Mouse (Mus musculus) heart, embryonic 11.5 days (tissue): ENCODE data around the gene Ap1m2. TPM values are rescaled to one million over a fixed set of nuclear protein-coding genes. Genes with fewer than 3 reads are reported as not detected.
"Not testable (repeated sequence)": the region's sequence is repeated elsewhere in the genome, so short reads cannot be mapped to it uniquely, and the experiment has no call there.

ENCODE experiments used
- ATAC-seq: fragments of 200-750 bp; cut with Nextera tagmentation; replicated peaks from 2 replicates; pipeline ENCODE4 v1.8.0; 2017; ENCODE audit warnings: moderate library complexity; ENCODE audit not compliant: insufficient number of reproducible peaks, low FRiP score, low TSS enrichment
- H3K27ac ChIP-seq: fragments of 300-500 bp; sonication (generic); 2 replicates; pipeline ENCODE4 v1.5.1; 2014; ENCODE audit warnings: mild to moderate bottlenecking, low read depth, low read length
- H3K27me3 ChIP-seq: fragments of 300-500 bp; sonication (generic); 2 replicates; pipeline ENCODE4 v1.6.1; 2014; ENCODE audit warnings: mild to moderate bottlenecking, low read length, mixed read lengths; ENCODE audit not compliant: control insufficient read depth, insufficient read depth
- H3K36me3 ChIP-seq: fragments of 300-500 bp; sonication (generic); 2 replicates; pipeline ENCODE4 v1.6.1; 2014; ENCODE audit warnings: mild to moderate bottlenecking, low read length, moderate library complexity, mixed read lengths; ENCODE audit not compliant: control insufficient read depth, insufficient read depth
- H3K4me1 ChIP-seq: fragments of 300-500 bp; sonication (generic); 2 replicates; pipeline ENCODE4 v1.6.1; 2014; ENCODE audit warnings: low read length; ENCODE audit not compliant: control insufficient read depth, insufficient read depth
- H3K4me2 ChIP-seq: fragments of 300-500 bp; sonication (generic); 2 replicates; pipeline ENCODE4 v1.6.1; 2014; ENCODE audit warnings: mild to moderate bottlenecking, moderate library complexity
- H3K4me3 ChIP-seq: fragments of 300-500 bp; sonication (generic); 2 replicates; pipeline ENCODE4 v1.5.1; 2014; ENCODE audit warnings: low read depth, low read length
- H3K9ac ChIP-seq: fragments of 300-500 bp; sonication (generic); 2 replicates; pipeline ENCODE4 v1.6.1; 2014; ENCODE audit warnings: mild to moderate bottlenecking, low read depth, low read length, moderate library complexity
- H3K9me3 ChIP-seq: fragments of 300-500 bp; sonication (generic); replicated peaks from 2 replicates; pipeline ENCODE4 v1.6.1; 2016; ENCODE audit warnings: low read length; ENCODE audit not compliant: control insufficient read depth
- WGBS: fragments of 180-500 bp; shearing (Covaris S2); extraction: QIAGEN DNeasy Blood & Tissue Kit; methylation state at CpG from one replicate; pipeline ENCODE4 v1.1.7; 2014; ENCODE audit not compliant: insufficient replicate concordance; 5-methylcytosine and 5-hydroxymethylcytosine counted together
- polyA plus RNA-seq: library from polyadenylated mRNA; unstranded; fragments of >200 nt; fragmentation: Nextera tagmentation; extraction: Ambion mirVana; gene quantifications from 2 replicates; pipeline ENCODE4 v1.2.1, GENCODE M21; 2014

The Ap1m2 gene
- polyA plus RNA-seq, 1 experiment from 2014 or later, result 1.1 TPM

- Histone ChIP-seq H3K4me2 (no peak overlapping the region), H3K9ac (no peak overlapping the region), H3K9me3 (no peaks in the 10 kb centered on the region), H3K27ac (0 out of 2 replicates have a peak overlapping the region, but pooled peaks have one; percentile 30), H3K36me3 (no peaks in the 10 kb centered on the region), H3K4me3 (no peak overlapping the region), H3K27me3 (no peaks in the 10 kb centered on the region), H3K4me1 (peaks cover 37% of the 10 kb centered on the region)
- ATAC-seq, result no peak
- WGBS, result 78% methylated on average over 12 of the region's 12 CpGs
These were observed 19.4 kb upstream of the Ap1m2 start for GRCm38 (mm10) chr9:21331365-21332140.

- peak overlapping the region; percentile 67 for H3K27ac ChIP-seq
- ATAC-seq, result no peak
- no peaks in the 10 kb centered on the region for H3K36me3 ChIP-seq
- no peak overlapping the region for H3K4me3 ChIP-seq
- no peaks in the 10 kb centered on the region for H3K9me3 ChIP-seq
- H3K9ac ChIP-seq, result peak overlapping the region; percentile 24; the same call in 1 of the 2 replicates
- WGBS, result 89% methylated on average over 10 of the region's 10 CpGs
- H3K27me3 ChIP-seq, result no peaks in the 10 kb centered on the region
- peaks cover 30% of the 10 kb centered on the region for H3K4me1 ChIP-seq
- no peak overlapping the region for H3K4me2 ChIP-seq
These were observed 17.7 kb upstream of the Ap1m2 start for GRCm38 (mm10) chr9:21329699-21330289.

- no peaks in the 10 kb centered on the region for H3K36me3 ChIP-seq
- H3K27me3 ChIP-seq, result no peaks in the 10 kb centered on the region
- WGBS, result 24% methylated on average over 3 of the region's 5 CpGs
- H3K27ac ChIP-seq, result no peak overlapping the region
- no peak overlapping the region for H3K4me2 ChIP-seq
- H3K4me1 ChIP-seq, result peaks cover 30% of the 10 kb centered on the region
- no peak overlapping the region for H3K4me3 ChIP-seq
- no peak for ATAC-seq
- no peak overlapping the region for H3K9ac ChIP-seq
- no peaks in the 10 kb centered on the region for H3K9me3 ChIP-seq
These were observed 16.9 kb upstream of the Ap1m2 start for GRCm38 (mm10) chr9:21329041-21329440.

GRCm38 (mm10) chr9:21328041-21328440, 15.9 kb upstream of the Ap1m2 start:
- 77% methylated on average over 3 of the region's 3 CpGs for WGBS

GRCm38 (mm10) chr9:21327569-21327968, 15.4 kb upstream of the Ap1m2 start:
- no peak overlapping the region for H3K4me2 ChIP-seq
- H3K27me3 ChIP-seq, result no peaks in the 10 kb centered on the region
- no peaks in the 10 kb centered on the region for H3K9me3 ChIP-seq
- H3K4me1 ChIP-seq, result peaks cover 25% of the 10 kb centered on the region
- no peak overlapping the region for H3K27ac ChIP-seq
- no peaks in the 10 kb centered on the region for H3K36me3 ChIP-seq
- ATAC-seq, result no peak
- 75% methylated on average over 3 of the region's 3 CpGs for WGBS
- no peak overlapping the region for H3K4me3 ChIP-seq
- no peak overlapping the region for H3K9ac ChIP-seq

More at GRCm38 (mm10) chr9:21328041-21328440, 15.9 kb upstream of the Ap1m2 start:
- Histone ChIP-seq H3K4me2 (no peak overlapping the region), H3K9me3 (no peaks in the 10 kb centered on the region), H3K36me3 (no peaks in the 10 kb centered on the region), H3K27ac (no peak overlapping the region), H3K9ac (no peak overlapping the region), H3K27me3 (no peaks in the 10 kb centered on the region), H3K4me1 (peaks cover 30% of the 10 kb centered on the region), H3K4me3 (no peak overlapping the region)
- ATAC-seq, result no peak

GRCm38 (mm10) chr9:21324269-21324668, 12.1 kb upstream of the Ap1m2 start:
- 71% methylated on average over 11 of the region's 11 CpGs for WGBS
- no peak overlapping the region for H3K9ac ChIP-seq

GRCm38 (mm10) chr9:21322917-21323297, 10.8 kb upstream of the Ap1m2 start:
- not testable (repeated sequence) for H3K36me3 ChIP-seq, H3K27me3 ChIP-seq, ATAC-seq, H3K27ac ChIP-seq, H3K9me3 ChIP-seq, H3K9ac ChIP-seq, H3K4me3 ChIP-seq
- H3K4me1 ChIP-seq, result peaks cover 16% of the 10 kb centered on the region
- 85% methylated on average over 7 of the region's 8 CpGs for whole genome bisulfite sequencing
- 0 out of 2 replicates have a peak overlapping the region, but pooled peaks have one; percentile 98 for H3K4me2 ChIP-seq

More at GRCm38 (mm10) chr9:21324269-21324668, 12.1 kb upstream of the Ap1m2 start:
- ATAC-seq, result no peak
- no peaks in the 10 kb centered on the region for H3K27me3 ChIP-seq
- peaks cover 22% of the 10 kb centered on the region for H3K4me1 ChIP-seq
- H3K4me2 ChIP-seq, result no peak overlapping the region
- no peaks in the 10 kb centered on the region for H3K9me3 ChIP-seq
- H3K27ac ChIP-seq, result no peak overlapping the region
- H3K36me3 ChIP-seq, result no peaks in the 10 kb centered on the region
- no peak overlapping the region for H3K4me3 ChIP-seq

- Histone ChIP-seq H3K4me1 (peaks cover 16% of the 10 kb centered on the region), H3K4me2 (peak overlapping the region; percentile 98), H3K4me3 (peak overlapping the region; percentile 84), H3K9me3 (no peaks in the 10 kb centered on the region), H3K9ac (peak overlapping the region; percentile 90), H3K36me3 (no peaks in the 10 kb centered on the region), H3K27me3 (no peaks in the 10 kb centered on the region), H3K27ac (no peak overlapping the region)
- ATAC-seq, result no peak
- WGBS, result 80% methylated on average over 19 of the region's 19 CpGs
These were observed 10.2 kb upstream of the Ap1m2 start for GRCm38 (mm10) chr9:21322211-21322916.
